In genomic region chr5:124190146-124190870, GRCm38 (mm10) we compare ENCODE assay signal across 22 mouse cellular contexts. TPM values are rescaled to one million over a fixed set of nuclear protein-coding genes. Genes with fewer than 3 reads are reported as not detected.
DNase-seq lines count a peak whose midpoint lies in the region; ATAC-seq and TF ChIP-seq lines count a peak whose summit lies in the region.
"Had no signal": no experiment of that assay in that cellular context is flagged by ENCODE, and none has a peak within 500 bp of the region (broad histone marks: within the 10 kb centered on the region; RNA-seq: fewer than 3 reads in every experiment).

No protein-coding gene starts in this region.

- no peaks in the 10 kb centered on the region for H3K27me3 ChIP-seq in heart, embryonic 15.5 days
- no peaks in the 10 kb centered on the region for H3K27me3 ChIP-seq in thymus, adult 2 months (ENCODE audit: control insufficient read depth, insufficient read depth, low read length)
- H3K27me3 ChIP-seq: forebrain, embryonic 13.5 days; neural tube, embryonic 13.5 days; Patski had no signal

- DNase-seq in gastrocnemius, adult 2 months: no peak
- DNase-seq in gastrocnemius, postnatal 4 days (ENCODE audit: low spot score in 2 of 2): no peak
- no peak for DNase-seq in heart, adult 8-10 months (ENCODE audit: low spot score)
- no peak for DNase-seq in thymus, adult 2 months
- no peak for DNase-seq in thymus, adult 18-20 months
- no peak for DNase-seq in frontal cortex, postnatal 14 days (ENCODE audit: low spot score in 2 of 2)
- no peak for DNase-seq in right cerebral cortex, postnatal 4 days
- DNase-seq: B cell, adult 2 months; cerebellum, adult 9-10 months; lung, adult 18-20 months; right cerebral cortex, postnatal 14 days; thymus, postnatal 4 days had no signal

- peaks cover 99% of the 10 kb centered on the region for H3K4me1 ChIP-seq in heart, embryonic 15.5 days (replicated peaks)
- peaks cover 78% of the 10 kb centered on the region for H3K4me1 ChIP-seq in thymus, adult 2 months (replicated peaks; ENCODE audit: control insufficient read depth, insufficient read depth, low read length)

- H3K9ac ChIP-seq in heart, embryonic 15.5 days: no peak overlapping the region
- H3K9ac ChIP-seq: forebrain, embryonic 13.5 days; neural tube, embryonic 13.5 days had no signal

- TF ChIP-seq CTCF in gastrocnemius, adult 2 months (IDR thresholded peaks at IDR 0.05): no peak
- no peak for TF ChIP-seq CTCF in thymus, adult 2 months (IDR thresholded peaks at IDR 0.05; ENCODE audit: borderline replicate concordance, control insufficient read depth, extremely low read depth, insufficient read depth, low read length, poor library complexity)

- peak overlapping the region; percentile 86 for H3K27ac ChIP-seq in gastrocnemius, adult 2 months
- H3K27ac ChIP-seq in heart, embryonic 15.5 days: peak overlapping the region; percentile 65
- peak overlapping the region; percentile 17; the same call in 1 of the 2 replicates for H3K27ac ChIP-seq in thymus, adult 2 months (ENCODE audit: control insufficient read depth, insufficient read depth, low read length)
- H3K27ac ChIP-seq: forebrain, embryonic 13.5 days; limb, embryonic 10.5 days; neural tube, embryonic 13.5 days; stomach, postnatal 0 days had no signal

- H3K36me3 ChIP-seq in heart, embryonic 15.5 days: no peaks in the 10 kb centered on the region
- no peaks in the 10 kb centered on the region for H3K36me3 ChIP-seq in thymus, adult 2 months (ENCODE audit: control insufficient read depth, insufficient read depth, low read length)
- H3K36me3 ChIP-seq: limb, embryonic 10.5 days; neural tube, embryonic 13.5 days had no signal

- H3K4me2 ChIP-seq in heart, embryonic 15.5 days: no peak overlapping the region
- H3K4me2 ChIP-seq: forebrain, embryonic 13.5 days; midbrain, embryonic 11.5 days; neural tube, embryonic 13.5 days had no signal

- H3K4me3 ChIP-seq in gastrocnemius, adult 2 months: no peak overlapping the region
- no peak overlapping the region for H3K4me3 ChIP-seq in heart, embryonic 15.5 days
- no peak overlapping the region for H3K4me3 ChIP-seq in thymus, adult 2 months (ENCODE audit: control insufficient read depth, insufficient read depth, low read length)
- H3K4me3 ChIP-seq: forebrain, embryonic 13.5 days; limb, embryonic 10.5 days; neural tube, embryonic 13.5 days had no signal

- no peaks in the 10 kb centered on the region for H3K9me3 ChIP-seq in heart, embryonic 15.5 days (replicated peaks)
- H3K9me3 ChIP-seq: forebrain, embryonic 13.5 days; limb, embryonic 10.5 days; neural tube, embryonic 13.5 days had no signal

- intact Hi-C loops in gastrocnemius, adult 2 months (cut with DNase I): no loop called here

- no peak for ATAC-seq in heart, embryonic 15.5 days (replicated peaks; ENCODE audit: insufficient number of reproducible peaks, insufficient read depth, low FRiP score, low read depth)
- ATAC-seq: activated CD4-positive, CD25-positive, alpha-beta regulatory T cell, adult 4 months; forebrain, embryonic 13.5 days; hindbrain, embryonic 16.5 days; intestine, postnatal 0 days had no signal

- WGBS in heart, embryonic 15.5 days: 70% methylated on average over 10 of the region's 10 CpGs
- 73% methylated on average over 10 of the region's 10 CpGs for WGBS in thymus, adult 2 months

- no peak for TF ChIP-seq POLR2A in thymus, adult 2 months (IDR thresholded peaks at IDR 0.05; ENCODE audit: control insufficient read depth, extremely low read depth, insufficient read depth, low read length, poor library complexity)

RNA-seq across cellular contexts. Expression of gene Pitpnm2, which starts 59.3 kb away (rescaled TPM):
- 10 to 100 TPM; 18.1 to 28.4 TPM for total RNA-seq in gastrocnemius, adult 2 months (2021)
- total RNA-seq in gastrocnemius, postnatal 4 days (2021): 10 to 100 TPM; 24.7 to 28.9 TPM
- polyA plus RNA-seq in heart, embryonic 15.5 days (2015; fragmentation: Nextera tagmentation; extraction: Ambion mirVana): 4.9 and 7.9 TPM in 2 replicates
- total RNA-seq in heart, adult 8-10 months (2022): 10 to 100 TPM; 39.8 to 52.2 (median 44.5) TPM
- polyA plus RNA-seq in thymus, adult 2 months (2012; rRNA removed): 279 and 356 TPM in 2 replicates

Comparison
In these comparisons a context has a peak if more than half of its experiments do, and no peak if none do; other contexts are left out.
1. H3K27ac ChIP-seq: peak in every context shown above with its lines; median percentile 86 in gastrocnemius, adult 2 months; 65 in heart, embryonic 15.5 days; 17 in thymus, adult 2 months.